Mouse (Mus musculus) hindbrain, embryonic 13.5 days (tissue): ENCODE data around the gene Olfr263. TPM values are rescaled to one million over a fixed set of nuclear protein-coding genes. Genes with fewer than 3 reads are reported as not detected.

Source experiments
- ATAC-seq: fragments of 200-750 bp; cut with Nextera tagmentation; 2 replicates; pipeline ENCODE4 v1.8.0; 2017; ENCODE audit warnings: moderate TSS enrichment; ENCODE audit not compliant: low FRiP score
- H3K27ac ChIP-seq: fragments of 300-500 bp; sonication (generic); 2 replicates; pipeline ENCODE4 v1.5.1; 2015; ENCODE audit warnings: inconsistent platforms, mild to moderate bottlenecking, moderate library complexity
- H3K27me3 ChIP-seq: fragments of 300-500 bp; sonication (generic); 2 replicates; pipeline ENCODE4 v1.6.1; 2015; ENCODE audit warnings: mild to moderate bottlenecking, inconsistent platforms
- H3K36me3 ChIP-seq: fragments of 300-500 bp; sonication (generic); 2 replicates; pipeline ENCODE4 v1.6.1; 2015; ENCODE audit warnings: mild to moderate bottlenecking, inconsistent platforms
- H3K4me1 ChIP-seq: fragments of 300-500 bp; sonication (generic); replicated peaks from 2 replicates; pipeline ENCODE4 v1.6.1; 2015; ENCODE audit warnings: inconsistent platforms
- H3K4me2 ChIP-seq: fragments of 300-500 bp; sonication (generic); 2 replicates; pipeline ENCODE4 v1.6.1; 2015; ENCODE audit warnings: inconsistent platforms, mild to moderate bottlenecking, moderate library complexity
- H3K4me3 ChIP-seq: fragments of 300-500 bp; sonication (generic); 2 replicates; pipeline ENCODE4 v1.5.1; 2015; ENCODE audit warnings: mild to moderate bottlenecking, inconsistent platforms
- H3K9ac ChIP-seq: fragments of 300-500 bp; sonication (generic); 2 replicates; pipeline ENCODE4 v1.6.1; 2015; ENCODE audit warnings: mild to moderate bottlenecking, inconsistent platforms
- H3K9me3 ChIP-seq: fragments of 300-500 bp; sonication (generic); 2 replicates; pipeline ENCODE4 v1.6.1; 2016; ENCODE audit warnings: inconsistent platforms
- WGBS: fragments of 180-500 bp; shearing (Covaris S2); methylation state at CpG from one replicate; pipeline ENCODE4 v1.1.7; 2015; 5-methylcytosine and 5-hydroxymethylcytosine counted together
- polyA plus RNA-seq: library from polyadenylated mRNA; unstranded; fragments of >200 nt; fragmentation: Nextera tagmentation; extraction: Ambion mirVana; gene quantifications from 2 replicates; pipeline ENCODE4 v1.2.1, GENCODE M21; 2015

The Olfr263 gene
- polyA plus RNA-seq, 1 experiment from 2014 or later = not detected

GRCm38 (mm10) chr13:21183066-21183465 is 53.6 kb downstream of the Olfr263 start:
- H3K4me2 ChIP-seq = no peak overlapping the region
- peaks cover 35% of the 10 kb centered on the region for H3K4me1 ChIP-seq
- no peak overlapping the region for H3K4me3 ChIP-seq
- WGBS = 94% methylated on average over 6 of the region's 6 CpGs
- H3K36me3 ChIP-seq = peaks cover 52% of the 10 kb centered on the region
- no peaks in the 10 kb centered on the region for H3K9me3 ChIP-seq
- no peak overlapping the region for H3K27ac ChIP-seq
- no peak for ATAC-seq
- peak overlapping the region; percentile 35; the same call in 1 of the 2 replicates for H3K9ac ChIP-seq
- H3K27me3 ChIP-seq = 0 out of 2 replicates have a peak, but pooled peaks cover 2% of the 10 kb centered on the region

- H3K4me2 ChIP-seq = no peak overlapping the region
- H3K27ac ChIP-seq = no peak overlapping the region
- 94% methylated on average over 7 of the region's 7 CpGs for WGBS
- ATAC-seq = no peak
- H3K9ac ChIP-seq = no peak overlapping the region
- no peaks in the 10 kb centered on the region for H3K27me3 ChIP-seq
- H3K36me3 ChIP-seq = peaks cover 58% of the 10 kb centered on the region
- H3K4me1 ChIP-seq = peaks cover 33% of the 10 kb centered on the region
- no peak overlapping the region for H3K4me3 ChIP-seq
- H3K9me3 ChIP-seq = no peaks in the 10 kb centered on the region
Measured at GRCm38 (mm10) chr13:21183661-21184060, 54.2 kb downstream of the Olfr263 start.

GRCm38 (mm10) chr13:21185521-21185920 is 56.1 kb downstream of the Olfr263 start:
- no peak overlapping the region for H3K4me2 ChIP-seq
- no peak for ATAC-seq
- no peaks in the 10 kb centered on the region for H3K9me3 ChIP-seq
- H3K36me3 ChIP-seq = peaks cover 75% of the 10 kb centered on the region
- H3K27ac ChIP-seq = no peak overlapping the region
- no peak overlapping the region for H3K4me3 ChIP-seq
- H3K9ac ChIP-seq = no peak overlapping the region
- 85% methylated on average over 4 of the region's 4 CpGs for WGBS
- no peaks in the 10 kb centered on the region for H3K27me3 ChIP-seq
- peaks cover 25% of the 10 kb centered on the region for H3K4me1 ChIP-seq

Other genes with a start within 250 kb of the Olfr263 start
- gene Olfr1370, start 54.7 kb upstream of the Olfr263 start, polyA plus RNA-seq = not detected in 2 replicates
- gene Olfr1369-ps1, start 18.2 kb upstream of the Olfr263 start, polyA plus RNA-seq = 0.08 TPM in 1 of 2 replicates, not detected in the other
- gene Olfr1368, start 16.2 kb downstream of the Olfr263 start, polyA plus RNA-seq = not detected in 2 replicates
- 82.6 and 82.9 TPM in 2 replicates for gene Trim27, start 49.8 kb downstream of the Olfr263 start, polyA plus RNA-seq
- gene Gpx5, start 163.1 kb downstream of the Olfr263 start, polyA plus RNA-seq = not detected in 2 replicates
- not detected in 2 replicates for gene Gpx6, start 182.5 kb downstream of the Olfr263 start, polyA plus RNA-seq
- not detected in 2 replicates for gene Olfr1367, start 217.3 kb downstream of the Olfr263 start, polyA plus RNA-seq
- gene Zscan12, start 233.2 kb downstream of the Olfr263 start, polyA plus RNA-seq = 13.5 and 15.5 TPM in 2 replicates